Mouse (Mus musculus) embryonic stem cell, embryonic (primary cell): ENCODE measurements around the gene Fam221b.

Source experiments
- CTCF ChIA-PET, 4 experiments: fragments of 300-600 bp in 2 of 4; fragments of 350-600 bp in 2 of 4; sonication (Branson Sonifier 250); formaldehyde crosslinking; loops; one replicate each; lab custom pipeline; 2022; ENCODE audit warnings: inconsistent platforms in 2 of 4; lab: Charles Lee
- POLR2A ChIA-PET, 4 experiments: fragments of 300-600 bp in 2 of 4; fragments of 350-600 bp in 2 of 4; sonication (Branson Sonifier 250); formaldehyde crosslinking; loops; one replicate each; lab custom pipeline; 2022; ENCODE audit warnings: antibody characterized with exemption in 4 of 4, inconsistent platforms in 1 of 4; lab: Charles Lee

The Fam221b gene

GRCm38 (mm10) chr4:43675608-43676007 lies 6.7 kb upstream of the Fam221b start:
- ChIA-PET CTCF (interaction anchor here in 3 of 4 experiments (0.5 to 1.1 kb wide), 6 partner anchors 28 to 925 kb away, joined by 3 to 17 read pairs (median 6); no protein-coding TSS in a partner anchor), POLR2A (interaction anchor here in 3 of 4 experiments (0.5 to 2.0 kb wide), 10 partner anchors 10 to 337 kb away, joined by 3 to 6 read pairs (median 3); partner anchors contain the start of genes Gba2 (in 1 of the 3), Hint2 (in 1 of the 3) and Rgp1 (in 1 of the 3))

- ChIA-PET POLR2A (interaction anchor here in 3 of 4 experiments (0.7 to 2.0 kb wide), 6 partner anchors 13 to 122 kb away, joined by 3 to 6 read pairs (median 4); partner anchors contain the start of genes Gba2 (in 1 of the 3), Hint2 (in 1 of the 3) and Rgp1 (in 1 of the 3)), CTCF (interaction anchor here in 2 of 4 experiments (0.5 to 1.1 kb wide), 3 partner anchors 28 to 243 kb away, joined by 5 to 10 read pairs (median 6); no protein-coding TSS in a partner anchor)
Measured at GRCm38 (mm10) chr4:43674974-43675373, 6.0 kb upstream of the Fam221b start.

GRCm38 (mm10) chr4:43673703-43674102 lies 4.8 kb upstream of the Fam221b start:
- POLR2A ChIA-PET, result interaction anchor here in 2 of 4 experiments (0.6 to 2.1 kb wide), 4 partner anchors 10 to 17 kb away, joined by 3 to 6 read pairs (median 4); partner anchors contain the start of gene Hint2 (in 1 of the 2)
- CTCF ChIA-PET, result interaction anchor here in 2 of 4 experiments (1.2 to 2.9 kb wide), 3 partner anchors 30 to 57 kb away, joined by 3 to 23 read pairs (median 5); no protein-coding TSS in a partner anchor

GRCm38 (mm10) chr4:43672070-43672469 lies 3.1 kb upstream of the Fam221b start:
- POLR2A ChIA-PET, result interaction anchor here in 3 of 4 experiments (0.6 to 2.1 kb wide), 19 partner anchors 9 to 164 kb away, joined by 3 to 10 read pairs (median 4); partner anchors contain the start of genes Hint2 (in 2 of the 3), Creb3 (in 1 of the 3), Npr2 (in 1 of the 3) and Spag8 (in 1 of the 3)
- CTCF ChIA-PET, result interaction anchor here (0.5 to 2.9 kb wide), 90 partner anchors 8 to 991 kb away, joined by 3 to 24 read pairs (median 4); partner anchors contain the start of genes Hint2 (in 3 of the 4), Creb3 (in 2 of the 4), Gba2 (in 2 of the 4) and Npr2 (in 2 of the 4)

GRCm38 (mm10) chr4:43669428-43669794 lies 466 bp upstream of the Fam221b start:
- POLR2A ChIA-PET, result no interaction called here

GRCm38 (mm10) chr4:43666412-43666811 lies 2.5 kb downstream of the Fam221b start:
- POLR2A ChIA-PET, result no interaction called here
- CTCF ChIA-PET, result interaction anchor here in 3 of 4 experiments (0.5 to 2.3 kb wide), 14 partner anchors 9 to 143 kb away, joined by 3 to 13 read pairs (median 3); no protein-coding TSS in a partner anchor

More at GRCm38 (mm10) chr4:43669428-43669794, 466 bp upstream of the Fam221b start:
- CTCF ChIA-PET, result interaction anchor here in 1 of 4 experiments (0.6 to 1.9 kb wide), 4 partner anchors 16 to 191 kb away, joined by 3 to 4 read pairs (median 3); partner anchors contain the start of genes Creb3 and Spag8

GRCm38 (mm10) chr4:43657146-43657545 lies 11.8 kb downstream of the Fam221b start:
- ChIA-PET POLR2A (interaction anchor here in 2 of 4 experiments (0.9 to 2.7 kb wide), 9 partner anchors 9 to 95 kb away, joined by 3 to 14 read pairs (median 4); partner anchors contain the start of genes Creb3 (in 2 of the 2) and Tln1 (in 2 of the 2)), CTCF (interaction anchor here in 3 of 4 experiments (0.6 to 1.9 kb wide), 14 partner anchors 10 to 610 kb away, joined by 3 to 11 read pairs (median 4); no protein-coding TSS in a partner anchor)

- POLR2A ChIA-PET, result interaction anchor here in 3 of 4 experiments (0.6 to 2.7 kb wide), 16 partner anchors 9 to 656 kb away, joined by 3 to 14 read pairs (median 4); partner anchors contain the start of genes Creb3 (in 2 of the 3) and Tln1 (in 2 of the 3)
- CTCF ChIA-PET, result interaction anchor here in 3 of 4 experiments (0.6 to 1.9 kb wide), 16 partner anchors 11 to 609 kb away, joined by 3 to 11 read pairs (median 4); no protein-coding TSS in a partner anchor
Measured at GRCm38 (mm10) chr4:43656339-43657109, 12.4 kb downstream of the Fam221b start, which contains the start of gene Hint2. TSS of gene Hint2 (minus strand) at chr4:43656466.

- ChIA-PET CTCF (interaction anchor here in 3 of 4 experiments (0.7 to 1.9 kb wide), 13 partner anchors 16 to 224 kb away, joined by 3 to 11 read pairs (median 4); no protein-coding TSS in a partner anchor), POLR2A (interaction anchor here in 3 of 4 experiments (0.6 to 2.7 kb wide), 14 partner anchors 8 to 655 kb away, joined by 3 to 14 read pairs (median 4); partner anchors contain the start of genes Creb3 (in 2 of the 3) and Tln1 (in 2 of the 3))
Measured at GRCm38 (mm10) chr4:43655656-43656338, 13.1 kb downstream of the Fam221b start.

GRCm38 (mm10) chr4:43653161-43654015 lies 15.6 kb downstream of the Fam221b start, which contains the start of gene Spag8:
TSS of gene Spag8 (minus strand) at chr4:43653594.
- CTCF ChIA-PET, result interaction anchor here in 3 of 4 experiments (0.7 to 2.0 kb wide), 4 partner anchors 16 to 23 kb away, joined by 3 to 6 read pairs (median 4); partner anchors contain the start of gene Fam221b (in 1 of the 3)
- POLR2A ChIA-PET, result interaction anchor here (0.5 to 1.2 kb wide), 6 partner anchors 16 to 224 kb away, joined by 3 to 5 read pairs (median 3); partner anchors contain the start of genes Creb3 (in 1 of the 4) and Tln1 (in 1 of the 4)

GRCm38 (mm10) chr4:43652726-43653125 lies 16.2 kb downstream of the Fam221b start:
- POLR2A ChIA-PET, result interaction anchor here (0.5 to 1.2 kb wide), 4 partner anchors 19 to 223 kb away, joined by 3 read pairs; no protein-coding TSS in a partner anchor
- CTCF ChIA-PET, result interaction anchor here in 2 of 4 experiments (1.0 to 2.0 kb wide), 3 partner anchors 17 to 23 kb away, joined by 4 to 6 read pairs (median 4); partner anchors contain the start of gene Fam221b (in 1 of the 2)

- POLR2A ChIA-PET, result interaction anchor here in 3 of 4 experiments (0.5 to 1.4 kb wide), 4 partner anchors 13 to 37 kb away, joined by 3 to 4 read pairs (median 3); no protein-coding TSS in a partner anchor
- CTCF ChIA-PET, result interaction anchor here (0.6 to 3.0 kb wide), 8 partner anchors 12 to 170 kb away, joined by 3 to 14 read pairs (median 3); no protein-coding TSS in a partner anchor
Measured at GRCm38 (mm10) chr4:43649783-43650182, 19.2 kb downstream of the Fam221b start.

- POLR2A ChIA-PET, result interaction anchor here in 1 of 4 experiments (0.6 kb wide), 1 partner anchor 11 kb away, joined by 3 read pairs; no protein-coding TSS in a partner anchor
- CTCF ChIA-PET, result interaction anchor here in 1 of 4 experiments (1.4 kb wide), 1 partner anchor 10 kb away, joined by 4 read pairs; no protein-coding TSS in a partner anchor
Measured at GRCm38 (mm10) chr4:43640491-43640890, 28.5 kb downstream of the Fam221b start.

GRCm38 (mm10) chr4:43640076-43640475 lies 28.9 kb downstream of the Fam221b start:
- ChIA-PET CTCF (interaction anchor here in 1 of 4 experiments (0.7 kb wide), 1 partner anchor 593 kb away, joined by 6 read pairs; no protein-coding TSS in a partner anchor), POLR2A (interaction anchor here in 1 of 4 experiments (0.6 kb wide), 1 partner anchor 10 kb away, joined by 3 read pairs; no protein-coding TSS in a partner anchor)

GRCm38 (mm10) chr4:43636751-43637150 lies 32.2 kb downstream of the Fam221b start:
- POLR2A ChIA-PET, result interaction anchor here in 3 of 4 experiments (0.5 to 0.8 kb wide), 11 partner anchors 13 to 496 kb away, joined by 3 to 5 read pairs (median 3); partner anchors contain the start of gene Spag8 (in 1 of the 3)
- CTCF ChIA-PET, result interaction anchor here in 2 of 4 experiments (0.6 to 0.9 kb wide), 2 partner anchors 138 to 585 kb away, joined by 3 to 9 read pairs; no protein-coding TSS in a partner anchor
